Mouse (Mus musculus): ENCODE data around the gene Agpat4.
A peak's percentile ranks its signal among the peaks of the same experiment; 100 is the strongest.

Gene Agpat4

DNA sequence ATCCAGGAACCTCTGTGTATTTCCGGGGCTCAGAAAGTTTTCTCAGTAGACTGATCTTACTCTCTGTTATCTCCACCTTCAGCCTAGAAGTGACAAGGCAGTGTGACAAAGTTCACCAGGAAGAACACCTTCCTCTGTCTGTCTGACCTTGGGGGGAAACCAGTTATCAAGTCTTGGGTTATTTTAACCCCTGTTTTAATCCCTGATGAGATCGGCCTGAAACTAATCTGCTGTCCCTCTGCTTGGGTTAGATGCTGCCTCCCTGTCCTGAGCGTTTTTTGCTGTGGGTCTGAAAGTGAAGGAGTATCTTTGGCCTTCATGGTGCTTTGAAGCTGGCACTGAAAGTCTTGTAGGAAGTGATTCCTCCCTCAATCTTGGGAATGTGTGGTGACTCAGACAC, 4.7 kb downstream of the Agpat4 start:
- DNase-seq, result no peak

- no peak for DNase-seq
Observed at GRCm38 (mm10) chr17:12127056-12127455, 8.6 kb downstream of the Agpat4 start.

GRCm38 (mm10) chr17:12128976-12129375, 10.5 kb downstream of the Agpat4 start:
- no peak for DNase-seq

- DNase-seq, result peak; percentile 66
Observed at GRCm38 (mm10) chr17:12131171-12131570, 12.7 kb downstream of the Agpat4 start.

DNA sequence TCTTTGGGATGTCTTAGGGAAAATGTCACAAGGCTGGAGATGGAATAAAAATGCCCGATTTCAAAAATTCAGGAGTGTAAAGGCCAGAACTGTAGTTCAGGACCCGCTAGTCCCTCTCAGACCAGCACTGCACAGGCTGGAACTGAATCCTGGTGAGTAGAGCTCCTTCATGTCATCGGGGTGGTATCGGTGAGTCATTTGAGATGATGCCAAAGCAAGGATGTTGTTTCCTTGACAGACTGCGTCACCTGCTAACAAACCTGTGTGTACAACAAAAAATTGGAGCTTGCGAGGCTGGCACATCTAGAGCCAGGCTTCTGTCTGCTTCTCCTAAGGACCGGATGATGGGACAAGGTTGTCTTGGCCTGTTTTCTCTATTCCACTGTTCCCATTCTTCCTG, 13.1 kb downstream of the Agpat4 start:
- no peak for DNase-seq

DNA sequence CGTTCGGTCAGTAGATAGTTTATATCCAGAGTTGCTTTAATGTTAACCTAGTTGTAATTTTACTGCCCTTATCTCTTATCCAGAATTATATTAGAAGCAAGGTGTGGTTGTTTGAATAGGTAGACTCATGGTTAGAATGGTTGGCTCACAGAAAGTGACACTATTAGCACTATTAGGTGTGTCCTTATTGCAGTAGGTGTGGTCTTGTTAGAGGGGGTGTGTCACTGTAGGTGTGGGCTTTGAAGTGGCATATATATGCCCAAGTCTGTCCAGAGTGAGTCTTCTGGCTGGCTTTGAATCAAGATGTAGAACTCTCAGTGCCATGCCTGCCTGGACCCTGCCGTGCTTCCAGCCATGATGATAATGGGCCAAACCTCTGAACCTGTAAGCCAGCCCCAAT, 14.4 kb downstream of the Agpat4 start:
- no peak for DNase-seq

DNA sequence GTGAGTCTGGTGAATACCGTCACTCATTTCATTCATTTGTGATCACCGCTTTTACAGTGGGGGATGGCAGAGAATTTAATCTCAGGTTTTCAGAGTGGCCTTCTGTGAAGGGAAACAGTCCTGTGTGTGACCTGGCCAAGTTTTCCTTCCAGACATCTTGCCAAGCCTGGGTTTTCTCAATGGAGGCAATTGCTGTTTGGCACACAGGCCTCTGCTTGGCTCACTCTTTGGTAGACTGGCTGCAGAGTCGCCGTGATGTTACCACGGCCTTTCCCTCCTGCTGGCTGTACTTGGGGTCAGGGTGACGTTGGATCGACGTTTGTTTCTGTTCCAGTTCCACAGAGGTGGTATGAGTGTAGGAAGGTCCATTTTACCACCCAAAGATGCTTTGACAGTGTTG, 15.5 kb downstream of the Agpat4 start:
- no peak for DNase-seq

- DNase-seq, result peak; percentile 54
Observed at GRCm38 (mm10) chr17:12134975-12135633, 16.6 kb downstream of the Agpat4 start.

DNA sequence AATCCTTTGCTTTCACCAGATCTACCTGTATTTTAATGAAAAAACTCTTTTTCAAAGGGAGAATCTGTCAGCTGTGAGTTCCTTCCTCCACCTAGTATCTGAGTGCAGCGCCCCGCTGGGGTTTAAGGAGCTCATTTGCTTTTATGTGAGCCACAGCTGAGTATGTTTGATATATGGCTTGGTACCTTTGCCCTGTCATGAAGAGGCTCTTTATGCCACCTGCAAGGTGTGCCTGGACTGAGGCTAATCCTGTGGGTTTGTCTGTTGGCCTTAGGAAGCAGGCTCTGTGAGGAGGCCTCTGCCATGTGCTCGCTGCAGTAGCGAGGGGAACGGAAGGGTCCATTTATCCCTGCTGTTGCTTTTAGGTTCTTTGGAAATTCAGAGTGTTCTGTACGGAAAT, 19.9 kb downstream of the Agpat4 start:
- no peak for DNase-seq

GRCm38 (mm10) chr17:12143948-12144364, 25.5 kb downstream of the Agpat4 start:
- DNase-seq, result peak; percentile 68

DNA sequence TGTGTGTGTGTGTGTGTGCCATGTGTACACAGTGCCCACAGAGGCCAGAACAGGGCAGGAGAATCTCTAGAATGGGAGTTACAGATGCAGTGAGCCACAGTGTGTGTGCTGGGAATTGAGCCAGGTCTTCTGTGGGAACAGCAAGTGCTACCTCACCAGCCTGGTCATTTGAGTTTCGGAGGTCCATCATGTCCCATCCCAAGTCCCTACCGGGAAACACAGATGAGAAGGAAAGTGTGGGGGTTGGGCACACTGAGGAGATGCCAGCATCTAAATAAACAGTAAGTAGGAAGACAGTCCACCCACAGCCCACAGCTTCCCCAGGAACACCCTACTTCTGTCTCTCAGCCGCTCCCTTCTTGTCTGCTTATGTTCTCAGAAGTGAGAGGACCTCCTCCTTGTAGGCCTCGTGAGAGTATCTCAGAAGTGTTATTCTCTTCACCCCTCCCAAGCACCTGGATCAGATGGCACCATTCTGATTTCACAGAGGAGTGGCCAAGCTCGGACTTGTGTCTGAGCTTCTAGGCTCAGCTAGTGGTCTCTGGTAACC, 27.7 kb downstream of the Agpat4 start:
- peak; percentile 55 for DNase-seq

DNA sequence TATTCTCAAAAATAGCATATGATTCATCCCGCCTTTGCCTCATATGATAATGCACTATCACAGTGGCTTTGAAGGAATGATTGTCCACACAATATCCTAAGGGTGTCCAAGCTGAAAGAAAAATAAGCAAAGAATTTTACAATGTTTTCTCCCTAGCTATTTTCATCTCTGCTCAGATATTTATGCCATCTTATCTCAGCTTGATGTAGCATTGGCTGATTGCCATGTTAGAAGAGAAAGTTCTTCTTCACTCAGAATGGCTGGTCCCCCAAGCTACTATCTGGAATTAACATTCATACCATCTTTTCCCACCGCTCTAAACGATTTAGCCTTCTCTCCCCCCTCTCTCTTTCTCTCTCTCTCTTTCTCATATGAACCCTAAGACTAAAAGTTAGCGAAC, 29.3 kb downstream of the Agpat4 start:
- no peak for DNase-seq

DNA sequence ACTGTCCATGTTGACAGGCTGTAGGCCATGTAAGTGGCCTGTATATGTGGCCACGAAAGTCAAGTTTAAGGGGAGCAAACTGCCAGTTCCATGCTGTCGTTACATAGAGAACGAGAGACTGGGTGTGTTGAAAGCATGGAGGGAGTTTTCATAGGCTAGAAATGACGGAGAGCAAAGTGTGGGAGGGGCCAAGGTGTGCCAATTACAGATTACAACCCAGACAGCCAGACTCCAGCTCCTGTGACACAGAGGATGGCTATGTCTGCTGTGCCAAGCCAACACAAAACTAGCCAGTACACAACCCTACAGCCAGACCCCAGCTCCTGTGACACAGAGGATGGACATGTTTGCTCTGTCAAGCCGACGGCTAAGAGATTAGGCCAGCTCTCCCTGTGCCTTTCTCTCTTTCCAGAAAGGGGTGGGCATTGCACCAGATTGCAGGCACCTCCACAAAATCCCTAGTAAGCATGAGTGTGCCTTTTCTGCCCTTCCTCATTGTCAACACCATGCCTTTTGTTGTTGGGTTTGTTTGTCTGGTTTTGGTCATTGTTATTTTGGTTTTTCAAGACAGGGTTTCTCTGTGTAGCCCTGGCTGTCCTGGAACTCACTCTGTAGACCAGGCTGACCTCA, 30.8 kb downstream of the Agpat4 start:
- DNase-seq, result no peak

GRCm38 (mm10) chr17:12150970-12151369, 32.5 kb downstream of the Agpat4 start:
- no peak for DNase-seq

DNA sequence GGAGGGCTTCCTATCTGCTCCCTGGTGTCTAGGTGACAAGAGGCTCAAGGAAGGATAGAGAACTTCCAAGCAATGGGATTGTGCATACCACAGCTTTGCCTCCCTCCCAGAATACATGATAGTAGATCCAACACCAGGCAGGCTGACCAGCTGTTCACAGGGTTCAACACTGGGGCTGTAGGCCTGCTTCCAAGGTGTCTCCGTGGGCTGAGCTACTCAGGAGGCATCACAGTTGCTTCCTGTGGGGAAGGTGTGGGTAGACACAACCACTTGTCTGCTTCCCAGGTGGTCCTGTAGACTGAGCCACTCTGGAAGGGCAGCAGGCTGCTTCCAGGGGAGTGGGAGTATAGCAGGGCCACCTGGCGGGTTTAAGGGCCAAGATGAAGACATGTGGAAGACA, 35.8 kb downstream of the Agpat4 start:
- no peak for DNase-seq

GRCm38 (mm10) chr17:12155236-12155635, 36.7 kb downstream of the Agpat4 start:
- DNase-seq, result no peak

DNA sequence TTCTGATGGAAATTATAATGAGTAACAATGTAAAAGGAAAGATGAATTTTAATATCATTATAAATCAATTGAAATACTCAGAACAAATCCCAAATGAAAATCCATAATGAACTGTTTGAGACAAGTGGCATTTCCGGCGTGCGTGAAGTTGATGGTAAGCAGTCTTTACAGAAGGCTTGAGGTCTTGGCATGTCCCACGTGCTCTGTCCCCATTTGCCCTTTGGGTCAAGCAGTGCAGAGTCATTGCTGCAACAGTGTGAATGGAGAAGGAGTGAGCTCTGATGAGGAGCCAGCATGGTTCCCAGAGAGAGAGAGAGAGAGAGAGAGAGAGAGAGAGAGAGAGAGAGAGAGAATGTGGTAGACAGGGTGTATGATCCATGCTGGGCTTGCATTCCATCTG, 37.4 kb downstream of the Agpat4 start:
- DNase-seq, result peak; percentile 72

- DNase-seq, result no peak
Observed at GRCm38 (mm10) chr17:12156661-12157060, 38.2 kb downstream of the Agpat4 start.

GRCm38 (mm10) chr17:12157203-12157602, 38.7 kb downstream of the Agpat4 start:
- DNase-seq, result no peak

GRCm38 (mm10) chr17:12159187-12160060, 40.9 kb downstream of the Agpat4 start:
- DNase-seq, result no peak

DNA sequence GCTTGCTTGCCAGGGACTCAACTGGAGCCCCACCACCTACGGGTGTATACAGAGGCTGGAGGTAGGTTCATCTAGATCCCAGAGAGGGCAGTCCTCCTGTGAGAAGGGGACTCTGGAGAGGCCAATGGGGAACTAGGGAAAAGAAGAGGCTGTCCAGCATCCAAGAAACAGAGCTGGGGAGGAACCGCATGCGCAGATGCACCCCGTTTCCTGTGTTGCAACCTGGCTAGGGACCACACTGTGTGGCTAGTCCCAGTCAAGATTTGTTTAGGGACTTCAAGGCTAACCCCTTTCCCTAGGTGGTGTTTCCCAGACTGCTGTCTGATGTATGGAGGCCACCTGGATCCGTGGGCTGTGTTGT, 41.5 kb downstream of the Agpat4 start:
- no peak for DNase-seq

GRCm38 (mm10) chr17:12160540-12160939, 42.0 kb downstream of the Agpat4 start:
- no peak for DNase-seq

DNA sequence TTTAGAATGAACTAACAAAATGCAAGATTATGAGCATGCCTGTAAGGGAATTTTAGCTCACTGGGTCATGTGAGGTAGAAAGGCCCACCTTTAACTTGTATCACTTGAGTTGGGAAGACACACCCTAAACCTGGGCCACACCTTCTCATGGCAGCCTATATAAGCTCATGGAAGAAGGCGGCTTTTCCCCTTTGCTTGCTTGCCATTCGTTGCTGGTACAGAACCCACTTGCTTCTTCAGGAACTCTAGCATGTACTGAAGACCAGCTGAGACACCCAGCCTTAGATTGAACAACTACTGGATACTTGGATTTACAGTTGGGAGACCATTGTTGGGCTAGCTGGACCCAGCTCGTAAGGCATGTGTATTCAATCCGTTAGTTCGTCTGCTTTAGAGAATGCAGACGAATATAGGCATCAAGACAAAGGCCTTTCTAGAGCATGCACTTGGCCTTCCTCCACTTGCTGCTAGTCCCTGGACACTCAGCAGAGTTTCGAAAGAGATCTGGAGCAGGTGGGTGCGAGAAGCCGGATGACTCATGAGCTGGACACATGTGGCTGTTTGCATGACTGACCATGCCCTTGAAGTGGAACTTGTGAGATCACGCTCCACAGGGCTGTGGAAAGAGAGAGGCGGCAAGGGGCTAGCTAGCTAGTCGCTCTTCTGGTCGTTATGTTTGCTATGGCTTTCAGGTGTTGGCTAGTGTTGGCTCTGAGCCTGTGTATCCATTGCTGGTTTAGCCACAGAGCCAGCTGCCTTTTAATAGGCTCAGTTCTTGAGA, 42.7 kb downstream of the Agpat4 start:
- DNase-seq, result no peak

All from lung, postnatal 10 days (tissue).